Mouse (Mus musculus): ENCODE measurements around the gene Fndc3b. TPM values are rescaled to one million over a fixed set of nuclear protein-coding genes. Genes with fewer than 3 reads are reported as not detected.
A peak's percentile ranks its signal among the peaks of the same experiment; 100 is the strongest.

Gene Fndc3b
- polyA plus RNA-seq, 1 experiment from 2014 or later = 12.0 TPM

- ATAC-seq (ENCODE audit: insufficient number of reproducible peaks, low FRiP score, low TSS enrichment, low read depth) (no peak), DNase-seq (ENCODE audit: low spot score) (no peak)
- no peaks in the 10 kb centered on the region for H3K27me3 ChIP-seq (ENCODE audit: control insufficient read depth, insufficient read depth, low read length)
- H3K27ac ChIP-seq (replicated peaks; ENCODE audit: low read depth, low read length) = no peak overlapping the region
- no peak overlapping the region for H3K4me3 ChIP-seq (ENCODE audit: low read depth, low read length)
- no peak overlapping the region for H3K9ac ChIP-seq (ENCODE audit: low read length)
- no peaks in the 10 kb centered on the region for H3K9me3 ChIP-seq (ENCODE audit: control insufficient read depth, low read length)
- WGBS = 86% methylated on average over 5 of the region's 5 CpGs
- H3K36me3 ChIP-seq (ENCODE audit: control insufficient read depth, insufficient read depth, low read length) = no peaks in the 10 kb centered on the region
- H3K4me2 ChIP-seq (ENCODE audit: low read depth, severe bottlenecking) = no peak overlapping the region
- no peaks in the 10 kb centered on the region for H3K4me1 ChIP-seq (ENCODE audit: control insufficient read depth, insufficient read depth, low read length)
Observed at GRCm38 (mm10) chr3:27718829-27719365, 7.8 kb upstream of the Fndc3b start.

- no peak for ATAC-seq (ENCODE audit: insufficient number of reproducible peaks, low FRiP score, low TSS enrichment, low read depth)
- no peaks in the 10 kb centered on the region for H3K27me3 ChIP-seq (ENCODE audit: control insufficient read depth, insufficient read depth, low read length)
- H3K9ac ChIP-seq (ENCODE audit: low read length) = no peak overlapping the region
- H3K4me2 ChIP-seq (ENCODE audit: low read depth, severe bottlenecking) = no peak overlapping the region
- H3K27ac ChIP-seq (replicated peaks; ENCODE audit: low read depth, low read length) = no peak overlapping the region
- no peaks in the 10 kb centered on the region; the same call in 1 of the 2 replicates for H3K4me1 ChIP-seq (ENCODE audit: control insufficient read depth, insufficient read depth, low read length)
- H3K36me3 ChIP-seq (ENCODE audit: control insufficient read depth, insufficient read depth, low read length) = no peaks in the 10 kb centered on the region
- no peak overlapping the region for H3K4me3 ChIP-seq (ENCODE audit: low read depth, low read length)
- no peak for DNase-seq (ENCODE audit: low spot score)
- no peaks in the 10 kb centered on the region for H3K9me3 ChIP-seq (ENCODE audit: control insufficient read depth, low read length)
- WGBS = 59% methylated on average over 4 of the region's 4 CpGs
Observed at GRCm38 (mm10) chr3:27713971-27714370, 2.9 kb upstream of the Fndc3b start.

- Histone ChIP-seq H3K27me3 (ENCODE audit: control insufficient read depth, insufficient read depth, low read length) (no peaks in the 10 kb centered on the region), H3K4me3 (ENCODE audit: low read depth, low read length) (no peak overlapping the region), H3K27ac (replicated peaks; ENCODE audit: low read depth, low read length) (no peak overlapping the region), H3K9ac (ENCODE audit: low read length) (no peak overlapping the region), H3K36me3 (ENCODE audit: control insufficient read depth, insufficient read depth, low read length) (no peaks in the 10 kb centered on the region), H3K9me3 (ENCODE audit: control insufficient read depth, low read length) (no peaks in the 10 kb centered on the region), H3K4me2 (ENCODE audit: low read depth, severe bottlenecking) (no peak overlapping the region), H3K4me1 (ENCODE audit: control insufficient read depth, insufficient read depth, low read length) (no peaks in the 10 kb centered on the region; the same call in 1 of the 2 replicates)
- ATAC-seq (ENCODE audit: insufficient number of reproducible peaks, low FRiP score, low TSS enrichment, low read depth) (no peak), DNase-seq (ENCODE audit: low spot score) (no peak)
- WGBS = 71% methylated on average over 6 of the region's 6 CpGs
Observed at GRCm38 (mm10) chr3:27712421-27712820, 1.3 kb upstream of the Fndc3b start.

DNA sequence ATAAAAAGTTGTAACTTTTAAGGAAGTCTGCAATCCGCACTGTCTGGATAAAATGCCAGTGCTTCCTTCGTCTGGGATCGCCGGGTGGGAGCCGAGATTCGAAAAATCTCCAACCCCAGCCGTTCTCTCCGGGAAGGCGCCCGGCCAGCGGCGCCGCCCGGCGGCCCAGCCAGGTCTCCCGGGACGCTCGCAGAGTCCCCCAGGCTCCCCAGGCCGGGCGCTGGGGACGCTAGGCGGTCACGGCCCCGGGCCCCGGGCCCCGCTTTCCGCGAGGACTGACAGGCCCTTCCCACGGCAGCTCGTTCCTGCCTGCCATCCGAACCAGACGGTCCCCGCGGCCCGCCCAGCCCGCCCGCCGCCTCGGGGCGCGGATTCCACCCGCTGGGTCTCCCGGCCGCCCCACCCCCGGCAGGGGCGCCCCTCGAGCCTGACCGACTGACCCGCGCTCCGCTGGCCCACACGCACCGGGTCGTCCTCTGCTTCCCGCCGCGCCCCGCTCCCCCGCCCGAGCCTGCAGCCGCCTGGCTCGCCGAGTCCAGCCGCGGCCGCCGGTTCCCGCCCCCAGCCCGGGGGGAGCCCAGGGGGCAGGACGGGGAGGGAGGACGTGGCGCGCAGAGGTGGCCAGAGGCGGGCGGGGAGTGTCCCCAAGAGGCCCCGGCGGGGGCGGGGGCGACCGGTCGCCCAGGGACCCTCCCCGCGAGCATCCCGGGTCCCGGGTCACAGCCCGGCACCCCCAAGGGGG is 1.0 kb downstream of the Fndc3b start:
- Histone ChIP-seq H3K9ac (ENCODE audit: low read length) (peak overlapping the region; percentile 85), H3K4me3 (ENCODE audit: low read depth, low read length) (peak overlapping the region; percentile 85), H3K4me1 (ENCODE audit: control insufficient read depth, insufficient read depth, low read length) (peaks cover 2% of the 10 kb centered on the region; the same call in 1 of the 2 replicates), H3K27ac (replicated peaks; ENCODE audit: low read depth, low read length) (peak overlapping the region; percentile 94), H3K4me2 (ENCODE audit: low read depth, severe bottlenecking) (peak overlapping the region; percentile 53), H3K36me3 (ENCODE audit: control insufficient read depth, insufficient read depth, low read length) (no peaks in the 10 kb centered on the region), H3K27me3 (ENCODE audit: control insufficient read depth, insufficient read depth, low read length) (no peaks in the 10 kb centered on the region), H3K9me3 (ENCODE audit: control insufficient read depth, low read length) (no peaks in the 10 kb centered on the region)
- DNase-seq (ENCODE audit: low spot score) = peak; percentile 83
- WGBS = 1% methylated on average over 52 of the region's 86 CpGs
- ATAC-seq (ENCODE audit: insufficient number of reproducible peaks, low FRiP score, low TSS enrichment, low read depth) = peak; percentile 75

DNA sequence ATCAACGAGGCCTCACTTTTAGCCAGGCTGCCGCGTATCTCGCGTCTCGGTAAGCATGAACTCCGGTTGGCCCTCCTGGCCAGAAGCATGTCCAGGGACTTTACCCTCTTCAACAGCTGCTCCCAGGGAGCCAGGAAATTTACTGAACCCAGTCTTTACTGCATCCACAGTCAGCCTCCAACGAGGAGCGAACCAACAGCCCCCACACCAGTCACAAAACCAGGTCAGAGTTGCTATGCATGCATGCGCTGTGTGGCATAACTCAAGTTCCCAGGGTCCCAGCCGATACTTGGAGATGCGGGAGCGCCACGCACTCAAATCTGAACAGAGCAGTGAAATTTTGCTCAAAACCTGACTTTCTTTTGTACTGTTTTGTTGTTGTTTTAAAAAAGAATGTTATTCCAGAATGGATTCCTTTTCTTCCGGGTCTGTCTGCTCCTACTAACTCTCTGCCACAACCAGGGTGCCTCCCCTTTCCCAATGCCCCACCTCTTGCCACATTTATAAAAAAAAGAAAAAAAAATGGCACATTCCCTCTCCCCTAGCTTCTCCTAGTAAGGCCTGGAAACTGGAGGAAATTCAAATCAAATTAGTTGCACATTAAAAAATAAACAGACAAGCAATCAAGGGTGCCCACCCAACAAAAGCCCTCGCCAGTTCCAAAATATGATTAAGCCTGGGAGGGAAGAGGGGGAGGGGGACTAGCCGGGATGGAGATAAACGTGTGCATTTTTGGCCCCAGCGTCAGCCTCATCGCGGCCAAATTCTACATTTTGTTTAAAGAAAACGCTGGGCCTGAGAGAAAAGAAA is 1.8 kb downstream of the Fndc3b start:
- peaks cover 6% of the 10 kb centered on the region; the same call in 1 of the 2 replicates for H3K4me1 ChIP-seq (ENCODE audit: control insufficient read depth, insufficient read depth, low read length)
- H3K9me3 ChIP-seq (ENCODE audit: control insufficient read depth, low read length) = no peaks in the 10 kb centered on the region
- ATAC-seq (ENCODE audit: insufficient number of reproducible peaks, low FRiP score, low TSS enrichment, low read depth) (no peak), DNase-seq (ENCODE audit: low spot score) (peak; percentile 53)
- H3K27me3 ChIP-seq (ENCODE audit: control insufficient read depth, insufficient read depth, low read length) = no peaks in the 10 kb centered on the region
- no peaks in the 10 kb centered on the region for H3K36me3 ChIP-seq (ENCODE audit: control insufficient read depth, insufficient read depth, low read length)
- 2% methylated on average over 22 of the region's 22 CpGs for WGBS
- H3K27ac ChIP-seq (replicated peaks; ENCODE audit: low read depth, low read length) = peak overlapping the region; percentile 94; the same call in 1 of the 2 replicates
- H3K4me2 ChIP-seq (ENCODE audit: low read depth, severe bottlenecking) = peak overlapping the region; percentile 53
- peak overlapping the region; percentile 85 for H3K9ac ChIP-seq (ENCODE audit: low read length)
- peak overlapping the region; percentile 85 for H3K4me3 ChIP-seq (ENCODE audit: low read depth, low read length)

DNA sequence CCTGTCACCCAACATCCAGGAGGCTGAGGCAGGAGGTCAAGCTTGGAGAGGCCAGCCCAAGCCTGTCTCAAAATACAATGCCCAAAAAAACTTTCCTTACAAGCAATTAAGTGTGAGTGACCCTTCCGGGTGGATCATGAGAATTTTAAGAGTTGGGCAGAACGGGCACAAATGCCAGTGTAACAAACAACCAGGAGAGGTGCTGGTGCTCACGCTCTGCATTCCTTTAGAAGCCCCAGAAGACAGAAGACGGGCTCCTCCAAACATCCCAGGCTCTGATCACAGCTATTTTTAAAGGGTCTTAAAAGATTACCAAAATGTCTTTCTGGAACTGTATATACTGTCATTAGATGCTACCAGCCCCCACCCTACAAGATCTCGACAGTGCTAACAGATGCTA is 2.5 kb downstream of the Fndc3b start:
- no peak for ATAC-seq (ENCODE audit: insufficient number of reproducible peaks, low FRiP score, low TSS enrichment, low read depth)
- no peak overlapping the region for H3K9ac ChIP-seq (ENCODE audit: low read length)

DNA sequence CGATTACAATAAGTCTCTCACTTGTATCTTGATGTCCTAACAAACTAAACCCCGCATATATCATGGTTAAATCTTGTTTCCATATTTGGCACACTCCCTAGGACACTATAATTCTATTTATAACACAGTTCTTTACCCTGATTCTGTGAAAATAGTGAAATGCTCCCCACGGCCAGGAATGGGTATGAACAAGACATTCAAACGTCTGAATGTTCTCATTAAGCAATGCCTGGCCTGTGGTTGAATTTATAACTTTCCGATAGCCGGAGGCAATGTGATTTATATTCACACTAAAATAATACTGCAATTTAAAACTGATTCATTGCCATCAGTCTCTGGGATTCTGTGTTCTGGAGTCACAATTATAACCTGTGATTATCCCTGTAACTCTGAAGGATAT is 5.3 kb downstream of the Fndc3b start:
- Histone ChIP-seq H3K27ac (replicated peaks; ENCODE audit: low read depth, low read length) (no peak overlapping the region), H3K4me1 (ENCODE audit: control insufficient read depth, insufficient read depth, low read length) (peaks cover 6% of the 10 kb centered on the region; the same call in 1 of the 2 replicates), H3K4me2 (ENCODE audit: low read depth, severe bottlenecking) (no peak overlapping the region), H3K9me3 (ENCODE audit: control insufficient read depth, low read length) (no peaks in the 10 kb centered on the region), H3K27me3 (ENCODE audit: control insufficient read depth, insufficient read depth, low read length) (no peaks in the 10 kb centered on the region), H3K36me3 (ENCODE audit: control insufficient read depth, insufficient read depth, low read length) (no peaks in the 10 kb centered on the region), H3K4me3 (ENCODE audit: low read depth, low read length) (no peak overlapping the region), H3K9ac (ENCODE audit: low read length) (no peak overlapping the region)
- DNase-seq (ENCODE audit: low spot score) = no peak
- 66% methylated on average over 6 of the region's 6 CpGs for WGBS
- no peak for ATAC-seq (ENCODE audit: insufficient number of reproducible peaks, low FRiP score, low TSS enrichment, low read depth)

More for the DNA sequence above, 2.5 kb downstream of the Fndc3b start:
- Histone ChIP-seq H3K4me2 (ENCODE audit: low read depth, severe bottlenecking) (peak overlapping the region; percentile 53), H3K36me3 (ENCODE audit: control insufficient read depth, insufficient read depth, low read length) (no peaks in the 10 kb centered on the region), H3K27ac (replicated peaks; ENCODE audit: low read depth, low read length) (no peak overlapping the region), H3K4me3 (ENCODE audit: low read depth, low read length) (peak overlapping the region; percentile 85), H3K9me3 (ENCODE audit: control insufficient read depth, low read length) (no peaks in the 10 kb centered on the region), H3K27me3 (ENCODE audit: control insufficient read depth, insufficient read depth, low read length) (no peaks in the 10 kb centered on the region), H3K4me1 (ENCODE audit: control insufficient read depth, insufficient read depth, low read length) (peaks cover 6% of the 10 kb centered on the region; the same call in 1 of the 2 replicates)
- WGBS = 29% methylated on average over 5 of the region's 5 CpGs
- DNase-seq (ENCODE audit: low spot score) = no peak

- ATAC-seq (ENCODE audit: insufficient number of reproducible peaks, low FRiP score, low TSS enrichment, low read depth) (no peak), DNase-seq (ENCODE audit: low spot score) (no peak)
- H3K36me3 ChIP-seq (ENCODE audit: control insufficient read depth, insufficient read depth, low read length) = no peaks in the 10 kb centered on the region
- no peak overlapping the region for H3K27ac ChIP-seq (replicated peaks; ENCODE audit: low read depth, low read length)
- WGBS = 68% methylated on average over 4 of the region's 4 CpGs
- H3K4me2 ChIP-seq (ENCODE audit: low read depth, severe bottlenecking) = no peak overlapping the region
- no peaks in the 10 kb centered on the region for H3K27me3 ChIP-seq (ENCODE audit: control insufficient read depth, insufficient read depth, low read length)
- H3K9me3 ChIP-seq (ENCODE audit: control insufficient read depth, low read length) = no peaks in the 10 kb centered on the region
- H3K4me3 ChIP-seq (ENCODE audit: low read depth, low read length) = no peak overlapping the region
- peaks cover 6% of the 10 kb centered on the region; the same call in 1 of the 2 replicates for H3K4me1 ChIP-seq (ENCODE audit: control insufficient read depth, insufficient read depth, low read length)
- H3K9ac ChIP-seq (ENCODE audit: low read length) = no peak overlapping the region
Observed at GRCm38 (mm10) chr3:27705056-27705455, 6.1 kb downstream of the Fndc3b start.
